Mouse (Mus musculus) myocyte (in vitro differentiated cells): ENCODE measurements at regions not wholly inside any gene's neighbourhood (a gene's known extent, or its start where the extent isn't known, plus 50 kb on each side); places are given as distances from the start of the nearest gene placed in this dataset.

Experiments used
- H3K27me3 ChIP-seq: one replicate; pipeline ENCODE4 v1.6.1; 2011; ENCODE audit not compliant: control insufficient read depth, insufficient read depth, insufficient read length
- H3K36me3 ChIP-seq: one replicate; pipeline ENCODE4 v1.6.1; 2011; ENCODE audit not compliant: control insufficient read depth, insufficient read depth
- H3K4me2 ChIP-seq: one replicate; pipeline ENCODE4 v1.6.1; 2011; ENCODE audit warnings: low read depth, control low read depth
- H3K4me3 ChIP-seq: one replicate; pipeline ENCODE4 v1.5.1; 2011; ENCODE audit warnings: mild to moderate bottlenecking, control low read depth, moderate library complexity
- H3K79me2 ChIP-seq: one replicate; pipeline ENCODE4 v1.6.1; 2011; ENCODE audit not compliant: control insufficient read depth, insufficient read depth
- H3ac ChIP-seq: one replicate; pipeline ENCODE4 v1.6.1; 2011; ENCODE audit not compliant: control insufficient read depth, insufficient read length
- CEBPB ChIP-seq: IDR thresholded peaks from 2 replicates; pipeline ENCODE4 v1.6.1; 2011; ENCODE audit warnings: mild to moderate bottlenecking, moderate library complexity; ENCODE audit not compliant: poor library complexity, insufficient read depth, severe bottlenecking
- E2F4 ChIP-seq: IDR thresholded peaks from one replicate; pipeline ENCODE4 v1.6.1; 2011; ENCODE audit warnings: mild to moderate bottlenecking, control low read depth, moderate library complexity; ENCODE audit not compliant: insufficient read depth
- MAX ChIP-seq: IDR thresholded peaks from one replicate; pipeline ENCODE4 v1.6.1; 2011; ENCODE audit warnings: low read depth, mild to moderate bottlenecking, control low read depth
- MYOD1 ChIP-seq, 3 experiments: IDR thresholded peaks; one replicate each; pipeline ENCODE4 v1.6.1; 2011; ENCODE audit warnings: control low read depth in 2 of 3, low read depth in 2 of 3, mild to moderate bottlenecking in 2 of 3, moderate library complexity in 1 of 3; ENCODE audit not compliant: insufficient read length in 2 of 3, control insufficient read depth in 1 of 3
- MYOG ChIP-seq, 3 experiments: IDR thresholded peaks; one replicate each; pipeline ENCODE4 v1.6.1; 2011; ENCODE audit warnings: control low read depth in 2 of 3, low read depth in 2 of 3, mild to moderate bottlenecking in 2 of 3; ENCODE audit not compliant: insufficient read length in 2 of 3, control insufficient read depth in 1 of 3, insufficient read depth in 1 of 3
- POLR2A ChIP-seq: IDR thresholded peaks from one replicate; pipeline ENCODE4 v1.6.1; 2011; ENCODE audit warnings: low read depth, mild to moderate bottlenecking, control low read depth, moderate library complexity; ENCODE audit not compliant: insufficient read length
- POLR2AphosphoS2 ChIP-seq: IDR thresholded peaks from one replicate; pipeline ENCODE4 v1.6.1; 2011; ENCODE audit warnings: low read depth, control low read depth; ENCODE audit not compliant: insufficient read length
- REST ChIP-seq: IDR thresholded peaks from one replicate; pipeline ENCODE4 v1.6.1; 2011; ENCODE audit warnings: mild to moderate bottlenecking, control low read depth, moderate library complexity; ENCODE audit not compliant: insufficient read depth, insufficient read length
- SRF ChIP-seq: IDR thresholded peaks from one replicate; pipeline ENCODE4 v1.6.1; 2011; ENCODE audit warnings: low read depth; ENCODE audit not compliant: control insufficient read depth, insufficient read length
- TCF12 ChIP-seq: IDR thresholded peaks from one replicate; pipeline ENCODE4 v1.6.1; 2011; ENCODE audit warnings: mild to moderate bottlenecking, control low read depth; ENCODE audit not compliant: poor library complexity, insufficient read depth, severe bottlenecking
- TCF3 ChIP-seq: IDR thresholded peaks from one replicate; pipeline ENCODE4 v1.6.1; 2011; ENCODE audit warnings: low read depth, control low read depth; ENCODE audit not compliant: insufficient read length
- USF1 ChIP-seq: IDR thresholded peaks from one replicate; pipeline ENCODE4 v1.6.1; 2011; ENCODE audit warnings: low read depth, mild to moderate bottlenecking, control low read depth, moderate library complexity

DNA sequence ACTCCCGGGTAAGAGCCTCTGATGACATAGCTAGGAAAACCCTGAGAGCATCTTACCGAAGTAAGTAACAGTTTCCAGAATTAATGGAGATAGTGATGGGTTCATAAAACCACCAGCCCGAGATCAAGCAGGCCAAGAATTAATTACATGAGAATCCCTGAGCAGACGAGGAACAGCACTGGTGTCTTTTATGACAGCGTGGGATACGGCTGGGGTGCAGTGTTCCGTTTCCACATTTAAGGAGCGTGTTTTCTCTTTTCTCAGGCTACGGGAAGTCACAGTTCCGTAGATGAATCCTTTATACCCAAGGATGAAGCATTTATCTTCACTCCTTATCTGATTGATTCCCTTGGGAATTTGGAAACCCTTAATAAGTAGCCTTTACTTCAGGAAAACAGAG lies 169.1 kb upstream of the Samsn1 start:
- Histone ChIP-seq H3K27me3 (no peaks in the 10 kb centered on the region), H3K4me2 (no peak overlapping the region), H3K79me2 (no peaks in the 10 kb centered on the region), H3K4me3 (no peak overlapping the region), H3ac (no peak overlapping the region), H3K36me3 (no peaks in the 10 kb centered on the region)
- TF ChIP-seq CEBPB (no peak), TCF3 (no peak), E2F4 (no peak), POLR2AphosphoS2 (no peak), REST (no peak), MYOG (IDR thresholded peaks at IDR 0.05; ENCODE audit: control insufficient read depth in 1 of 3, insufficient read depth in 1 of 3, insufficient read length in 2 of 3, low read depth in 2 of 3) (no peak), USF1 (no peak), TCF12 (no peak), MAX (no peak), SRF (no peak), POLR2A (no peak), MYOD1 (IDR thresholded peaks at IDR 0.05; ENCODE audit: control insufficient read depth in 1 of 3, insufficient read length in 2 of 3, low read depth in 2 of 3) (no peak)

DNA sequence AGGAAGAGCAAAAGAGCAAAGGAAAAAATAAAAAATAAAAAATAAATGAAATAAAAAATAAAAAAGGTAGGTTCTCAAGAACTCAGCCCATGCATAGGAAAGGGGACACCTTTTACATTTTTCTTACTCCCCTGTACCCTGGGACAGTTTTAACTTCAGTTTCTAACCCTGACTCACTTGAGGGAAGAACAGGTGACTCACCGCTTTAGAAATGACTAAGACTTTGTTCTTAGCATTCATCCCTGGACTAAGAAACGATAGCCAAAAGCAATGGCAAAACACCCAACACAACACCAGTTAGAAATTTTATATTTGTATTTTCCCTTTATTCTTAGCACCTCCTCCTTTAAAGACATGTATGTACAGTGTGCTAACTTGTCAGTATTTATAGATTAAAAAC lies 161.5 kb upstream of the Samsn1 start:
- TF ChIP-seq E2F4 (no peak), CEBPB (no peak), USF1 (no peak), REST (no peak), MAX (no peak), TCF3 (no peak), MYOD1 (IDR thresholded peaks at IDR 0.05; ENCODE audit: control insufficient read depth in 1 of 3, insufficient read length in 2 of 3, low read depth in 2 of 3) (no peak), POLR2AphosphoS2 (no peak), MYOG (IDR thresholded peaks at IDR 0.05; ENCODE audit: control insufficient read depth in 1 of 3, insufficient read depth in 1 of 3, insufficient read length in 2 of 3, low read depth in 2 of 3) (no peak), POLR2A (no peak), TCF12 (no peak), SRF (no peak)
- Histone ChIP-seq H3K4me2 (no peak overlapping the region), H3K4me3 (no peak overlapping the region), H3K79me2 (no peaks in the 10 kb centered on the region), H3K36me3 (no peaks in the 10 kb centered on the region), H3ac (no peak overlapping the region), H3K27me3 (no peaks in the 10 kb centered on the region)

DNA sequence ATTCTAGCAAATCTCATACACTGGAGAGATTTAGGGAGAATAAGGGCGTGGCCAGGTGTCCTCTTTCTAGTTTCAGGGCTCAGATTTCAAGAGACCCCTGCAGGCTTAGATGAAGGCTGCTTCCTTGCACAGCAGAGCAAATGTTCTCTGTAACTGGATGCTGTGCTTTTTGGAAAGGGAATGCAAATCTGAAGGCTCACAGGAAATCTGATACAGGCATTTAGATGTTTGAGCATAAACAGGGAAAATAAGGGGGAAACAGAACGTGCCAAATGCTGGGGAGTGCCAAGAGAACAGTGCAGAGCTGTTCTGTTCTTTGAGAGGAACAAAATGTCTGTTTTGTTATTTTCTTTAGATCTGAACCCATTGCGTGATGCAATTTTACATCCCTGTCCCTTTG lies 161.0 kb upstream of the Samsn1 start:
- Histone ChIP-seq H3K4me2 (no peak overlapping the region), H3ac (no peak overlapping the region), H3K36me3 (no peaks in the 10 kb centered on the region), H3K79me2 (no peaks in the 10 kb centered on the region), H3K27me3 (no peaks in the 10 kb centered on the region), H3K4me3 (no peak overlapping the region)
- no peak for TF ChIP-seq CEBPB
- TF ChIP-seq POLR2AphosphoS2: no peak
- TF ChIP-seq TCF3: no peak
- TF ChIP-seq REST: no peak
- no peak for TF ChIP-seq E2F4
- TF ChIP-seq MYOG (IDR thresholded peaks at IDR 0.05; ENCODE audit: control insufficient read depth in 1 of 3, insufficient read depth in 1 of 3, insufficient read length in 2 of 3, low read depth in 2 of 3): no peak
- TF ChIP-seq TCF12: no peak
- TF ChIP-seq SRF: no peak
- TF ChIP-seq MYOD1 (IDR thresholded peaks at IDR 0.05; ENCODE audit: control insufficient read depth in 1 of 3, insufficient read length in 2 of 3, low read depth in 2 of 3): no peak
- TF ChIP-seq POLR2A: no peak
- no peak for TF ChIP-seq MAX
- no peak for TF ChIP-seq USF1

DNA sequence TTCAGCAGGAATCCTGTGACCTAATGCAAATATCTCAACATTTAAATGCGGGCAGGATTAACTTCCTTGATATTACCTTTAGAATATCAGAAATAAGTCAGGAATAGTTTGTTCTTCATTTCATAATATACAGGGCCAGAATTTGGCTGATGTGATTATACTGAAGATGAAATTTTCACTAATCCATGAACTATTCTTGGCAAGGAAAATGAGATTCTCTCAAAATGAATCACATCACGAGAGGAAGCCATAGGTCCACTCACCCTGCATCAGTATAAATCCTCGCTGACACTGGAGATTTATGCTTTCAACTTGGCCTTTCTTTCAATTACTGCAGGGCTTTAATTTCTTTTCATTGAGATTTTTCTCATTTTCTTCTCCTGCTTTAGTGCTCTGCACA lies 159.5 kb upstream of the Samsn1 start:
- no peaks in the 10 kb centered on the region for H3K27me3 ChIP-seq
- no peak overlapping the region for H3K4me3 ChIP-seq
- no peaks in the 10 kb centered on the region for H3K79me2 ChIP-seq
- no peak for TF ChIP-seq USF1
- no peak for TF ChIP-seq MYOG (IDR thresholded peaks at IDR 0.05; ENCODE audit: control insufficient read depth in 1 of 3, insufficient read depth in 1 of 3, insufficient read length in 2 of 3, low read depth in 2 of 3)
- TF ChIP-seq MAX: no peak
- no peak for TF ChIP-seq REST
- no peak for TF ChIP-seq SRF
- no peak for TF ChIP-seq TCF3
- no peak for TF ChIP-seq MYOD1 (IDR thresholded peaks at IDR 0.05; ENCODE audit: control insufficient read depth in 1 of 3, insufficient read length in 2 of 3, low read depth in 2 of 3)
- TF ChIP-seq E2F4: no peak
- TF ChIP-seq POLR2A: no peak
- TF ChIP-seq TCF12: no peak
- TF ChIP-seq POLR2AphosphoS2: no peak
- no peak for TF ChIP-seq CEBPB
- no peak overlapping the region for H3ac ChIP-seq
- no peaks in the 10 kb centered on the region for H3K36me3 ChIP-seq
- H3K4me2 ChIP-seq: no peak overlapping the region

DNA sequence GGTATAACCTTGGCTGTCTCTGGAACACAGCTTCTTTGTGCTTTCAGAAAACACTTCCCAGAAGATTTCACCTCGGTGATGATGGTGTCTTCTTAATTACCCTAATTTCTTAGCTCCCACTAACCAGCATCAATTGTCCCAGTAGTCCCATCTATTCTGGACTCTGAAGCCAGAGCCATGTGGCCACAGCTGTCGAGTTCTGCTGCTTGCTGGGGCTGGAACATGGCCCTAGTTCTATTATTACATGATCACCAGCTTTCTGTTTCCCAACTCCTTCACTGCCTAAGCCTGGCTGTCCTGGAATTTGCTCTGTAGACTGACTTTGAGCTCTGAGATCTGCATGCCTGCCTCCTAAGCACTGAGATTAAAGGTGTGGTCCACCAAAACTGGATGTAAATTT lies 145.6 kb upstream of the Samsn1 start:
- H3ac ChIP-seq: no peak overlapping the region
- no peak overlapping the region for H3K4me2 ChIP-seq
- H3K36me3 ChIP-seq: no peaks in the 10 kb centered on the region
- TF ChIP-seq SRF (no peak), REST (no peak), MAX (no peak), CEBPB (no peak), TCF3 (no peak), E2F4 (no peak), MYOD1 (IDR thresholded peaks at IDR 0.05; ENCODE audit: control insufficient read depth in 1 of 3, insufficient read length in 2 of 3, low read depth in 2 of 3) (no peak), POLR2A (no peak), POLR2AphosphoS2 (no peak), MYOG (IDR thresholded peaks at IDR 0.05; ENCODE audit: control insufficient read depth in 1 of 3, insufficient read depth in 1 of 3, insufficient read length in 2 of 3, low read depth in 2 of 3) (no peak), TCF12 (no peak), USF1 (no peak)
- H3K4me3 ChIP-seq: no peak overlapping the region
- H3K27me3 ChIP-seq: no peaks in the 10 kb centered on the region
- no peaks in the 10 kb centered on the region for H3K79me2 ChIP-seq
